Mouse (Mus musculus) urinary bladder, adult 2 months (tissue): ENCODE results near the gene Lgr4. TPM values are rescaled to one million over a fixed set of nuclear protein-coding genes. Genes with fewer than 3 reads are reported as not detected.

Source experiments
- DNase-seq: peaks from one replicate; pipeline ENCODE4 v3.0.0; 2022; ENCODE audit warnings: low spot score
- polyA plus RNA-seq: library from polyadenylated mRNA; depleted of rRNA; stranded (reverse); fragments of >200 nt; gene quantifications from 2 replicates; pipeline ENCODE4 v1.2.3, GENCODE M21; 2012; rRNA removed

The Lgr4 gene
- polyA plus RNA-seq, 1 experiment: 26.8 TPM

- no peak for DNase-seq
Measured at GRCm38 (mm10) chr2:110017087-110017486, 99.6 kb downstream of the Lgr4 start.

- DNase-seq: peak; percentile 78
Measured at GRCm38 (mm10) chr2:110017616-110018505, 100.4 kb downstream of the Lgr4 start, which contains the start of gene Ccdc34. TSS of gene Ccdc34 (plus strand) at chr2:110017817.

- DNase-seq: no peak
Measured at GRCm38 (mm10) chr2:110019656-110020055, 102.2 kb downstream of the Lgr4 start.

- no peak for DNase-seq
Measured at GRCm38 (mm10) chr2:110020430-110020829, 103.0 kb downstream of the Lgr4 start.

- DNase-seq: no peak
Measured at GRCm38 (mm10) chr2:110036265-110036664, 118.8 kb downstream of the Lgr4 start.

- no peak for DNase-seq
Measured at GRCm38 (mm10) chr2:110036665-110037064, 119.2 kb downstream of the Lgr4 start.

- DNase-seq: no peak
Measured at GRCm38 (mm10) chr2:110037221-110037620, 119.8 kb downstream of the Lgr4 start.

GRCm38 (mm10) chr2:110038341-110038740 is 120.9 kb downstream of the Lgr4 start:
- no peak for DNase-seq

- DNase-seq: no peak
Measured at GRCm38 (mm10) chr2:110042861-110043760, 125.7 kb downstream of the Lgr4 start.

- DNase-seq: no peak
Measured at GRCm38 (mm10) chr2:110058424-110058823, 141.0 kb downstream of the Lgr4 start.

- no peak for DNase-seq
Measured at GRCm38 (mm10) chr2:110063131-110063530, 145.7 kb downstream of the Lgr4 start.

Other genes with a start within 250 kb of the Lgr4 start
- gene Bdnf, start 242.9 kb upstream of the Lgr4 start, polyA plus RNA-seq: 3.3 and 7.1 TPM in 2 replicates
- 23.5 and 28.1 TPM in 2 replicates for gene Lin7c, start 26.8 kb upstream of the Lgr4 start, polyA plus RNA-seq
- 9.4 and 9.5 TPM in 2 replicates for gene Ccdc34, start 100.2 kb downstream of the Lgr4 start, polyA plus RNA-seq